Mouse (Mus musculus) ES-E14 (cell line): ENCODE data around the gene Abcg2.

Experiments used
- HCFC1 ChIP-seq: IDR thresholded peaks from 2 replicates; pipeline ENCODE4 v1.6.1; 2012; ENCODE audit warnings: low read length, inconsistent platforms, borderline replicate concordance; ENCODE audit not compliant: insufficient read depth
- ZC3H11A ChIP-seq: IDR thresholded peaks from 2 replicates; pipeline ENCODE4 v1.6.1; 2012; ENCODE audit warnings: low read depth, mild to moderate bottlenecking, inconsistent platforms, low read length, borderline replicate concordance
- ZNF384 ChIP-seq: IDR thresholded peaks from 2 replicates; pipeline ENCODE4 v1.6.1; 2012; ENCODE audit warnings: low read depth, low read length, inconsistent platforms

DNA sequence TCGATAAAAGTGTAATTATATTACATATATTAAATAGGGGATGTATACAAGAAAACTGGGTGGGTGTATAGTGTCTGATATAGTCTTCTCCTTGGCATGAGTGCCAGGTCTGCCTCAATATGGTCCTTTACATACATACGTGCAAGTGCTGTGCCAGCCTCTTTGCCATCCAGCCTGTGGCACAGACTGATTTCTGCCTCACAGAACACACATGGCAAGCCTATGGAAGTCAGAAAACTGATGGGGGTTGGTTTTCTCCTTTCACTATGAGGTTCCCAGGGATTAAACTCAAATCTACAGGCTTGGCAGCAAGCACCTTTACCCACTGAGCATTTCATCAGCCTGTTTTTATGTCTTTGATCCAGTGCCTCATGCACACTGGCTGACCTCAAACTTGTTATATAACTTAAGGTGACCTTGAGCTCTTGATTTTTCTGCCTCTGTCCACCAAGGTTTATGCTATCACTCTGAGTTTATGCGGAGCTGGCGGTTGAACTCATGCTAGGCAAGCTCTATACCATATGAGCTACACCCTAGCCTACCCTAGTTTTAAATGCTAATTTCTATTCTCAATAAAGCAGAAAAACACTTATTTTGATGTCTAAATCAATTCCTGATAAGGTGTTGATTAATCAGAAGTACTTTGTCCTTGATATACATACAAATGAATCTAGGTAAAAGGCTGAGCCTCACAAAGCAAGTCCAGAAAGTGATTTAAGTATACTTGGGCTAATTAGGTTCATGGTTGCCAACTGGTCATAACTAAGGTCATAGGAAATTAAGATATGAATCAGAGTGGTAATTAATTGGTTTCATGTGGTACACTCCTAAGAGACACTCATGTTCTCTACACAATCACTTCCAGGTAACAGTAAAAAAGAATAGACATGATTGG is 26.7 kb downstream of the Abcg2 start:
- TF ChIP-seq ZC3H11A (no peak), ZNF384 (no peak), HCFC1 (no peak)
